Mouse (Mus musculus): ENCODE measurements around the gene Ltbp4.

DNA sequence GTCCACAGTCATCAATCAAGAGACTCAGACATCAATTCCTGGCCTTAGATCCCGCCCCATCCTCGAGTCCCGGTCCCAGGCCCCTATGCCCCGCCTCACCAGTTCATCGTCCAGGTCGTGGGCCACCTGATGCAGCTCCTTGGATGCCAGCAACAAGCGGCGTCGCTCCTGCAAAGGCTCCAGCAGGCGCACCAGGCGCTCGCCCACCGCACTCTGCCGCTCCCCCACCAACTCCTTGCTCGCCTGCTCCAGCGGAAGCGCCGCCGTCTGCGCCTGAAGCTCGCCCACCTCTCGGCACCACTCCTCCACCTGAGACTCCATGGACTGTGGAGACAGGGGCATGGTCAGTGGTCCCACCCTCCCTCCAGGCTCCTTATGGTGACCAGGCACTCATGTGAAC lies 37.8 kb upstream of the Ltbp4 start:
- TF ChIP-seq CTCF (conservative IDR thresholded peaks at IDR 0.05; ENCODE audit: low read length) = no peak
- no peak for TF ChIP-seq NANOG (IDR thresholded peaks at IDR 0.05; ENCODE audit: borderline replicate concordance, low read length)
- TF ChIP-seq POU5F1 (IDR thresholded peaks at IDR 0.05; ENCODE audit: borderline replicate concordance, low read length) = no peak

Measured in E14TG2a.4 (cell line).